ENCODE assay signal across 8 mouse cellular contexts in genomic region chr9:115308941-115309380, GRCm38 (mm10). TPM values are rescaled to one million over a fixed set of nuclear protein-coding genes. Genes with fewer than 3 reads are reported as not detected.
DNase-seq lines count a peak whose midpoint lies in the region; ATAC-seq and TF ChIP-seq lines count a peak whose summit lies in the region.

No protein-coding gene starts in this region.

- H3K36me3 ChIP-seq in heart, postnatal 0 days (replicated peaks; ENCODE audit: control insufficient read depth, insufficient read depth, low read length) = no peaks in the 10 kb centered on the region
- H3K36me3 ChIP-seq in liver, embryonic 15.5 days (replicated peaks) = no peaks in the 10 kb centered on the region
- H3K36me3 ChIP-seq in neural tube, embryonic 13.5 days = no peaks in the 10 kb centered on the region

- no peaks in the 10 kb centered on the region for H3K27me3 ChIP-seq in heart, postnatal 0 days (ENCODE audit: control insufficient read depth, insufficient read depth, low read length)
- no peaks in the 10 kb centered on the region for H3K27me3 ChIP-seq in liver, embryonic 15.5 days
- no peaks in the 10 kb centered on the region for H3K27me3 ChIP-seq in neural tube, embryonic 13.5 days

- TF ChIP-seq CTCF in heart, postnatal 0 days (IDR thresholded peaks at IDR 0.05; ENCODE audit: low read depth) = no peak

- H3K4me1 ChIP-seq in heart, postnatal 0 days (ENCODE audit: control insufficient read depth, insufficient read depth) = peaks cover 32% of the 10 kb centered on the region
- H3K4me1 ChIP-seq in liver, embryonic 15.5 days (replicated peaks) = peaks cover 62% of the 10 kb centered on the region
- peaks cover 47% of the 10 kb centered on the region for H3K4me1 ChIP-seq in neural tube, embryonic 13.5 days (replicated peaks)

- peak overlapping the region; percentile 68 for H3K4me2 ChIP-seq in heart, postnatal 0 days (ENCODE audit: low read depth, low read length)
- H3K4me2 ChIP-seq in liver, embryonic 15.5 days = peak overlapping the region; percentile 93
- H3K4me2 ChIP-seq in neural tube, embryonic 13.5 days = peak overlapping the region; percentile 80

- no peaks in the 10 kb centered on the region for H3K9me3 ChIP-seq in heart, postnatal 0 days (replicated peaks; ENCODE audit: control insufficient read depth, low read length)
- no peaks in the 10 kb centered on the region for H3K9me3 ChIP-seq in liver, embryonic 15.5 days (replicated peaks)
- no peaks in the 10 kb centered on the region for H3K9me3 ChIP-seq in neural tube, embryonic 13.5 days

- H3K9ac ChIP-seq in heart, postnatal 0 days (replicated peaks; ENCODE audit: low read depth, low read length) = peak overlapping the region; percentile 81
- H3K9ac ChIP-seq in liver, embryonic 15.5 days = peak overlapping the region; percentile 97
- peak overlapping the region; percentile 99 for H3K9ac ChIP-seq in neural tube, embryonic 13.5 days

- TF ChIP-seq EP300 in heart, postnatal 0 days (IDR thresholded peaks at IDR 0.05; ENCODE audit: low read depth) = no peak

- peak overlapping the region; percentile 96 for H3K4me3 ChIP-seq in heart, postnatal 0 days (ENCODE audit: low read depth, low read length)
- peak overlapping the region; percentile 99 for H3K4me3 ChIP-seq in liver, embryonic 15.5 days (replicated peaks)
- peak overlapping the region; percentile 99 for H3K4me3 ChIP-seq in neural tube, embryonic 13.5 days

- peak; percentile 46 for DNase-seq in adrenal gland, postnatal 10 days
- no peak for DNase-seq in adrenal gland, postnatal 25 days
- peak; percentile 34 to 37 for DNase-seq in spleen, postnatal 10 days (ENCODE audit: low spot score in 2 of 2)
- DNase-seq in spleen, postnatal 14 days (ENCODE audit: low spot score in 2 of 2) = no peak
- no peak for DNase-seq in heart, postnatal 0 days (ENCODE audit: low spot score)
- no peak for DNase-seq in testis, postnatal 10 days (ENCODE audit: low spot score)

- no peak for ATAC-seq in heart, postnatal 0 days (ENCODE audit: insufficient read depth, low read depth)
- ATAC-seq in liver, embryonic 15.5 days (ENCODE audit: insufficient read depth) = no peak
- ATAC-seq in neural tube, embryonic 13.5 days (ENCODE audit: low read depth) = no peak

- WGBS in heart, postnatal 0 days = under 1% methylated on average over 18 of the region's 18 CpGs
- WGBS in liver, embryonic 15.5 days (ENCODE audit: insufficient replicate concordance) = 0% methylated on average over 18 of the region's 18 CpGs
- 0% methylated on average over 18 of the region's 18 CpGs for WGBS in neural tube, embryonic 13.5 days

- peak overlapping the region; percentile 98 for H3K27ac ChIP-seq in heart, postnatal 0 days (ENCODE audit: low read depth)
- H3K27ac ChIP-seq in liver, embryonic 15.5 days (replicated peaks) = peak overlapping the region; percentile 95
- H3K27ac ChIP-seq in neural tube, embryonic 13.5 days (replicated peaks) = peak overlapping the region; percentile 96

RNA-seq across cellular contexts. Expression of gene Stt3b, which starts 1.3 kb away (rescaled TPM):
- total RNA-seq in adrenal gland, postnatal 10 days (2021) = 100 to 1,000 TPM; 113 to 118 TPM
- total RNA-seq in adrenal gland, postnatal 25 days (2021) = 112 and 116 TPM in 2 replicates
- 64.2 and 67.1 TPM in 2 replicates for total RNA-seq in heart, postnatal 0 days (2014; rRNA removed; ENCODE audit: low replicate concordance)
- 33.9 and 34.4 TPM in 2 replicates for polyA plus RNA-seq in heart, postnatal 0 days (2015; fragmentation: Nextera tagmentation; extraction: Ambion mirVana)
- 61.0 and 66.4 TPM in 2 replicates for polyA plus RNA-seq in liver, embryonic 15.5 days (2015; fragmentation: Nextera tagmentation; extraction: Ambion mirVana)
- polyA plus RNA-seq in neural tube, embryonic 13.5 days (2015; fragmentation: Nextera tagmentation; extraction: Ambion mirVana) = 104 and 112 TPM in 2 replicates

Comparison
In these comparisons a context has a peak if more than half of its experiments do, and no peak if none do; other contexts are left out.
1. DNase-seq: peak in adrenal gland, postnatal 10 days (single experiment) and spleen, postnatal 10 days (2 of 2); none in adrenal gland, postnatal 25 days (single experiment), spleen, postnatal 14 days (0 of 2), heart, postnatal 0 days (single experiment) and testis, postnatal 10 days (single experiment).
2. Peak in every context shown above with its lines, with median percentiles within 50 percentile points of each other: H3K27ac ChIP-seq, H3K4me2 ChIP-seq, H3K4me3 ChIP-seq and H3K9ac ChIP-seq.